Mouse (Mus musculus): ENCODE results near the gene Spaca1.

- TF ChIP-seq CTCF (IDR thresholded peaks at IDR 0.05; ENCODE audit: borderline replicate concordance, control insufficient read depth, extremely low read depth, insufficient read depth, low read length, poor library complexity): no peak
- TF ChIP-seq POLR2A (IDR thresholded peaks at IDR 0.05; ENCODE audit: control insufficient read depth, extremely low read depth, insufficient read depth, low read length, poor library complexity): no peak
Observed at GRCm38 (mm10) chr4:34081064-34081463, 31.1 kb upstream of the Spaca1 start.
